Mouse (Mus musculus): ENCODE measurements at regions not wholly inside any gene's neighbourhood (a gene's known extent, or its start where the extent isn't known, plus 50 kb on each side); places are given as distances from the start of the nearest gene placed in this dataset.

DNA sequence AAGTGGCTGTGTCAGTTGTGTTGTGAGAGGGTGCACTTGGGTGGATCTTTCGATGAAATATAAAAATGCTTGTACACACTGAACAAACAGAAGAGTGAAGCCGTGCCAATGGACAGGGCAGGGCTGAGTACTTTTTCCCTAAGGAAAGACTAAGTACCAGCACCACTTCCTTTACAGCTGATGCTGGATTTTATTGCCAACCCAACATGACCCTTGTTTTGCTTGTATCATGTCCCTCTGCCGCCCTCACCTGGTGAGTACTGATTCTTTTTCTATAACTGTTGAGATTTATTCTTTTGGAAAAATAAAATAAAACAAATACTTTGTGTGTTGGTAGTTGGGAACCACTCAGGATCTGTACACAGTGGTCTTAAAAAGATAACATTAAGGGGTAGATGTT is 878.4 kb upstream of the Cdh6 start:
- Histone ChIP-seq H3K4me1 (ENCODE audit: control insufficient read depth, insufficient read depth, low read depth, low read length) (no peaks in the 10 kb centered on the region), H3K4me2 (ENCODE audit: low read length) (no peak overlapping the region), H3K27me3 (replicated peaks; ENCODE audit: control insufficient read depth, insufficient read depth, low read length) (no peaks in the 10 kb centered on the region), H3K9ac (ENCODE audit: low read depth, low read length) (no peak overlapping the region), H3K9me3 (ENCODE audit: control insufficient read depth, low read length) (no peaks in the 10 kb centered on the region), H3K4me3 (ENCODE audit: low read length) (no peak overlapping the region), H3K36me3 (ENCODE audit: control insufficient read depth, insufficient read depth, low read length) (no peaks in the 10 kb centered on the region), H3K27ac (ENCODE audit: low read depth, low read length) (no peak overlapping the region)
- WGBS = 69% methylated on average over 3 of the region's 3 CpGs
- no peak for ATAC-seq

All from hindbrain, embryonic 16.5 days (tissue).